Mouse (Mus musculus) erythroblast, embryonic 14.5 days (primary cell): ENCODE measurements at regions not wholly inside any gene's neighbourhood (a gene's known extent, or its start where the extent isn't known, plus 50 kb on each side); places are given as distances from the start of the nearest gene placed in this dataset.
"Not testable (repeated sequence)": the region's sequence is repeated elsewhere in the genome, so short reads cannot be mapped to it uniquely, and the experiment has no call there.

ENCODE experiments used
- H3K27me3 ChIP-seq: 2 replicates; pipeline ENCODE4 v1.6.1; 2012; ENCODE audit warnings: inconsistent platforms; ENCODE audit not compliant: control insufficient read depth
- H3K36me3 ChIP-seq: 2 replicates; pipeline ENCODE4 v1.6.1; 2012; ENCODE audit warnings: mild to moderate bottlenecking, inconsistent platforms; ENCODE audit not compliant: control insufficient read depth
- H3K4me1 ChIP-seq: 2 replicates; pipeline ENCODE4 v1.6.1; 2012; ENCODE audit warnings: inconsistent platforms; ENCODE audit not compliant: control insufficient read depth
- H3K4me3 ChIP-seq: replicated peaks from 2 replicates; pipeline ENCODE3; 2012; ENCODE audit warnings: moderate library complexity, mild to moderate bottlenecking, inconsistent platforms
- H3K9me3 ChIP-seq: 2 replicates; pipeline ENCODE4 v1.6.1; 2012; ENCODE audit warnings: low read length, inconsistent platforms, mixed read lengths; ENCODE audit not compliant: control insufficient read depth
- GATA1 ChIP-seq: IDR thresholded peaks from 2 replicates; pipeline ENCODE4 v1.6.1; 2012; ENCODE audit warnings: low read length, inconsistent platforms, mixed read lengths
- TAL1 ChIP-seq: IDR thresholded peaks from 3 replicates; pipeline ENCODE4 v1.6.1; 2012; ENCODE audit warnings: low read length, inconsistent platforms, mixed read lengths

DNA sequence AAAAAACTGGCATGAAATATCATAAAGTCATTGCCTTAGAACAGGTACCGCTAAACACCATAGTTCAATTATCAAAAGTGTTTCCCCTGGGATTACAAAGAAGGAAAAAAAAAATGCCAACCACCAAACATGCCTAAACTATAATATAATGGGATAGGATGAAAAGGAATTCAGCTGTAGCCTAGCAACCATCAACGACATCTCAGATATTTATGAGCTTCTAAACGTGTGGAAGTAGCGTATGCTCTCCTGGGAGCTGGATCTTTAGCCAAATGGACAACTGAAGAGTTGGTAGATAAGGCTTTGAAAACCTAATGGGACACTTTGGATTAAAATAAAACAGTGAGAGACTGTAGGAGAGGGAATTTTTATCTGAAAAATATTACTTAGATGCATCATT lies 86.9 kb upstream of the Immp2l start:
- Histone ChIP-seq H3K27me3 (peaks cover 23% of the 10 kb centered on the region), H3K4me1 (peaks cover 54% of the 10 kb centered on the region), H3K4me3 (no peak overlapping the region), H3K36me3 (no peaks in the 10 kb centered on the region), H3K9me3 (no peaks in the 10 kb centered on the region)
- TF ChIP-seq GATA1, result no peak
- no peak for TF ChIP-seq TAL1

DNA sequence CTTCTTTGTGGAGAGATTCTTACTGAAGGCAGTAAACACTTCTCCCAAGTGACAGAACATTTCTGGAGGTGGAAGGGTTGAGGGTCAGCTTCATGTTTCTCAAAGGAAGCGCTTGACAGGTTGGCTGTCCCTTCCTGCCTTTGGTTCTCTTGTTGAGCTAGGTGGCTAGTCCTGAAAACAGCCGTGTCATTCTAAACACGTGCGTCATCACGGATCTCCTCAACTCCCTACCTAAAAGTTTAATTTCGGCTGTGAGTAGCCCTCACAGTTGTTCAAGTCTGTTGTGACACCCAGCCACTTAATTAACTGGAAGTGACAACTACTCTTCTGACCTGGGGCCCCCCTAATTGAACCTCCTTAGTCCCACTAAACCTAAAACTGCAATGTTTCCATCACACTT lies 77.0 kb upstream of the Immp2l start:
- no peaks in the 10 kb centered on the region for H3K9me3 ChIP-seq
- peaks cover 16% of the 10 kb centered on the region for H3K27me3 ChIP-seq
- no peaks in the 10 kb centered on the region; the same call in 1 of the 2 replicates for H3K36me3 ChIP-seq
- TF ChIP-seq GATA1 (no peak), TAL1 (no peak)
- H3K4me1 ChIP-seq, result peaks cover 58% of the 10 kb centered on the region
- H3K4me3 ChIP-seq, result no peak overlapping the region

DNA sequence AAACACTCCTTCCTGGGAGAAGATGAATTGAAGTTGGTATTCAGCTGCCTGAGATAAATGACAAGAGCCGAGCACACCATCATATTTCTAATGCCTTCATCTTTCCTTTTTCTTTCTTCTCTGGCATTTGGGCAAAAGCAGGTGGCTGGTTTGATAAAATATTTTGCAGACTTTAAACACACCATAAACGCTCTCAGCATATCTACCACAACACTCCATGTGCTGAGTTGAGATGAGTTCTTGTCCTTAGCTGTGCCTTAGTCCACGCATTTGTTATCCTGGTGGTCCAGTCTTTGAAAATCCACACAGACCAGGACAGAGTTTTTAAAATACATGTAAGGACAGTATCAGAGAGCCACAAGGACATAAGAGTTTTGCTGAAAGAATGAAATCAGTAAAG lies 74.3 kb upstream of the Immp2l start:
- Histone ChIP-seq H3K4me1 (peaks cover 65% of the 10 kb centered on the region), H3K4me3 (no peak overlapping the region), H3K36me3 (no peaks in the 10 kb centered on the region; the same call in 1 of the 2 replicates), H3K27me3 (peaks cover 8% of the 10 kb centered on the region), H3K9me3 (no peaks in the 10 kb centered on the region; the same call in 1 of the 2 replicates)
- TF ChIP-seq TAL1 (0 out of 3 replicates have a peak, but pooled peaks have one; percentile 20), GATA1 (no peak)

- no peak overlapping the region for H3K4me3 ChIP-seq
Measured at GRCm38 (mm10) chr12:40958536-40958935, 65.4 kb upstream of the Immp2l start.

GRCm38 (mm10) chr12:40964996-40965395 lies 58.9 kb upstream of the Immp2l start:
- no peak overlapping the region for H3K4me3 ChIP-seq
- H3K27me3 ChIP-seq, result no peaks in the 10 kb centered on the region
- TF ChIP-seq GATA1, result no peak
- TF ChIP-seq TAL1, result no peak
- H3K36me3 ChIP-seq, result no peaks in the 10 kb centered on the region
- H3K9me3 ChIP-seq, result no peaks in the 10 kb centered on the region
- peaks cover 48% of the 10 kb centered on the region for H3K4me1 ChIP-seq

More at GRCm38 (mm10) chr12:40958536-40958935, 65.4 kb upstream of the Immp2l start:
- H3K9me3 ChIP-seq, result no peaks in the 10 kb centered on the region; the same call in 1 of the 2 replicates
- H3K36me3 ChIP-seq, result no peaks in the 10 kb centered on the region
- H3K4me1 ChIP-seq, result peaks cover 15% of the 10 kb centered on the region
- peaks cover 5% of the 10 kb centered on the region for H3K27me3 ChIP-seq
- no peak for TF ChIP-seq GATA1
- no peak for TF ChIP-seq TAL1

DNA sequence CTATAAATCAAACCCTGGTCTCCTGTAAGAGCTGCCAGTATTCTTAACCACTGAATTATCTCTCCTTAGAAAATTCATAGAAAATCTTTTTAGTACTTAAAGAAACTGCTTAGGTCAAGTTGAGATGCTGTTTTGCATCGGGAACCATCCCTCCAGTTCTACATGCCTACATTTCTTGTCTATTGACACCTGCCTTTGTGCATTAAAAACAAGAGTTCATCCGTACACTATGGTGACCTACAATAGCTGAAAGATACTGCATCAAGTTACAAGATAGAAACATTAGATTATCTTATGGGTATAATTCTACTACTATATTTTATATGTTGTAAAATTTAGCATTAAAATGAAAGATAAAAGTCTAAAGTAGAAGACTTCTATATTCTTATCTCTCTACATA lies 57.6 kb upstream of the Immp2l start:
- no peaks in the 10 kb centered on the region for H3K36me3 ChIP-seq
- no peak for TF ChIP-seq TAL1
- no peak for TF ChIP-seq GATA1
- peaks cover 48% of the 10 kb centered on the region for H3K4me1 ChIP-seq
- H3K9me3 ChIP-seq, result peaks cover 5% of the 10 kb centered on the region
- H3K4me3 ChIP-seq, result peak overlapping the region; percentile 17
- H3K27me3 ChIP-seq, result 0 out of 2 replicates have a peak, but pooled peaks cover 2% of the 10 kb centered on the region

- TF ChIP-seq TAL1 (peak; percentile 61), GATA1 (peak; percentile 92)
- H3K9me3 ChIP-seq, H3K36me3 ChIP-seq, H3K27me3 ChIP-seq: not testable (repeated sequence)
- peaks cover 48% of the 10 kb centered on the region for H3K4me1 ChIP-seq
- peak overlapping the region; percentile 17 for H3K4me3 ChIP-seq
Measured at GRCm38 (mm10) chr12:40966723-40967122, 57.2 kb upstream of the Immp2l start.

GRCm38 (mm10) chr12:40972844-40973243 lies 51.0 kb upstream of the Immp2l start:
- Histone ChIP-seq H3K9me3 (peaks cover 5% of the 10 kb centered on the region), H3K4me1 (peaks cover 16% of the 10 kb centered on the region), H3K27me3 (peaks cover 33% of the 10 kb centered on the region), H3K4me3 (no peak overlapping the region), H3K36me3 (no peaks in the 10 kb centered on the region)
- TF ChIP-seq TAL1 (no peak), GATA1 (no peak)
